Mouse (Mus musculus): ENCODE measurements at regions not wholly inside any gene's neighbourhood (a gene's known extent, or its start where the extent isn't known, plus 50 kb on each side); places are given as distances from the start of the nearest gene placed in this dataset.

- TF ChIP-seq HCFC1 (IDR thresholded peaks at IDR 0.05; ENCODE audit: low read depth, low read length) (no peak), SMC3 (IDR thresholded peaks at IDR 0.05; ENCODE audit: low read depth, low read length) (no peak), KAT2A (conservative IDR thresholded peaks at IDR 0.05; ENCODE audit: low read depth, low read length) (no peak), CTCF (IDR thresholded peaks at IDR 0.05 in 2 of 3, conservative IDR thresholded peaks at IDR 0.05 in 1 of 3; ENCODE audit: control insufficient read depth in 1 of 3, insufficient read depth in 1 of 3, low read depth in 2 of 3, low read length in 3 of 3, poor library complexity in 1 of 3, severe bottlenecking in 1 of 3) (peak in 2 of 3 experiments; percentile 34 to 45; a peak in 5 of 6 replicates), RAD21 (IDR thresholded peaks at IDR 0.05; ENCODE audit: low read depth, low read length) (no peak), ZNF384 (IDR thresholded peaks at IDR 0.05; ENCODE audit: low read depth, low read length) (no peak)
- no peaks in the 10 kb centered on the region for H3K79me2 ChIP-seq (ENCODE audit: control insufficient read depth, insufficient read depth, low read length, poor library complexity)
- H3K9ac ChIP-seq (ENCODE audit: control insufficient read depth, low read depth, low read length, poor library complexity, severe bottlenecking), result no peak overlapping the region
- no peaks in the 10 kb centered on the region for H3K4me1 ChIP-seq (ENCODE audit: control insufficient read depth in 1 of 2, insufficient read depth in 2 of 2, low read length in 2 of 2)
- no peaks in the 10 kb centered on the region for H3K36me3 ChIP-seq (ENCODE audit: control insufficient read depth in 1 of 2, insufficient read depth in 2 of 2, low read length in 2 of 2)
- no peak for DNase-seq (ENCODE audit: low read depth, low spot score)
- no peaks in the 10 kb centered on the region for H3K9me3 ChIP-seq (replicated peaks; ENCODE audit: insufficient read depth, low read length)
- no peak overlapping the region for H3K4me3 ChIP-seq (ENCODE audit: control insufficient read depth in 1 of 2, insufficient read depth in 1 of 2, low read depth in 2 of 2, low read length in 2 of 2)
- no peaks in the 10 kb centered on the region for H3K27me3 ChIP-seq (ENCODE audit: control insufficient read depth in 1 of 2, insufficient read depth in 2 of 2, low read length in 2 of 2)
- H3K27ac ChIP-seq (ENCODE audit: control insufficient read depth, low read depth, low read length), result no peak overlapping the region
Measured at GRCm38 (mm10) chr6:117687045-117687444, 153.9 kb upstream of the Zfp637 start.

- H3K9ac ChIP-seq (ENCODE audit: control insufficient read depth, low read depth, low read length, poor library complexity, severe bottlenecking), result no peak overlapping the region
- H3K79me2 ChIP-seq (ENCODE audit: control insufficient read depth, insufficient read depth, low read length, poor library complexity), result no peaks in the 10 kb centered on the region
- no peak overlapping the region for H3K4me3 ChIP-seq (ENCODE audit: control insufficient read depth in 1 of 2, insufficient read depth in 1 of 2, low read depth in 2 of 2, low read length in 2 of 2)
- H3K36me3 ChIP-seq (ENCODE audit: control insufficient read depth in 1 of 2, insufficient read depth in 2 of 2, low read length in 2 of 2), result no peaks in the 10 kb centered on the region
- TF ChIP-seq CHD2 (IDR thresholded peaks at IDR 0.05; ENCODE audit: low read length) (no peak), POLR2AphosphoS2 (IDR thresholded peaks at IDR 0.05; ENCODE audit: low read length) (no peak), E2F4 (IDR thresholded peaks at IDR 0.05; ENCODE audit: borderline replicate concordance, low read depth, low read length) (no peak), RCOR1 (IDR thresholded peaks at IDR 0.05; ENCODE audit: low read depth, low read length) (no peak), NELFE (IDR thresholded peaks at IDR 0.05; ENCODE audit: low read depth, low read length) (no peak), ZMIZ1 (IDR thresholded peaks at IDR 0.05; ENCODE audit: low read depth, low read length) (no peak), MEF2A (IDR thresholded peaks at IDR 0.05; ENCODE audit: extremely low read depth, insufficient replicate concordance, low read depth, low read length, poor library complexity, severe bottlenecking) (no peak), GABPA (IDR thresholded peaks at IDR 0.05; ENCODE audit: low read depth, low read length) (no peak), ETS1 (IDR thresholded peaks at IDR 0.05; ENCODE audit: low read depth, low read length) (no peak), NRF1 (IDR thresholded peaks at IDR 0.05; ENCODE audit: insufficient read depth, low read depth, low read length, poor library complexity, severe bottlenecking) (no peak), POLR2A (IDR thresholded peaks at IDR 0.05; ENCODE audit: control insufficient read depth in 1 of 2, insufficient read depth in 1 of 2, low read depth in 1 of 2, low read length in 2 of 2, poor library complexity in 1 of 2) (no peak), ZKSCAN1 (IDR thresholded peaks at IDR 0.05; ENCODE audit: low read depth, low read length) (no peak), TBP (IDR thresholded peaks at IDR 0.05; ENCODE audit: low read depth, low read length) (no peak), ELF1 (IDR thresholded peaks at IDR 0.05; ENCODE audit: low read depth, low read length) (no peak), POLR2AphosphoS5 (IDR thresholded peaks at IDR 0.05; ENCODE audit: borderline replicate concordance, low read depth, low read length) (no peak), USF1 (IDR thresholded peaks at IDR 0.05; ENCODE audit: low read depth, low read length) (no peak), CTCF (IDR thresholded peaks at IDR 0.05 in 2 of 3, conservative IDR thresholded peaks at IDR 0.05 in 1 of 3; ENCODE audit: control insufficient read depth in 1 of 3, insufficient read depth in 1 of 3, low read depth in 2 of 3, low read length in 3 of 3, poor library complexity in 1 of 3, severe bottlenecking in 1 of 3) (no peak), MXI1 (IDR thresholded peaks at IDR 0.05; ENCODE audit: low read depth, low read length) (no peak), GATA1 (IDR thresholded peaks at IDR 0.05; ENCODE audit: low read depth, low read length) (no peak)
- no peak for DNase-seq (ENCODE audit: low read depth, low spot score)
- H3K27me3 ChIP-seq (ENCODE audit: control insufficient read depth in 1 of 2, insufficient read depth in 2 of 2, low read length in 2 of 2), result no peaks in the 10 kb centered on the region
- no peaks in the 10 kb centered on the region for H3K9me3 ChIP-seq (replicated peaks; ENCODE audit: insufficient read depth, low read length)
- H3K27ac ChIP-seq (ENCODE audit: control insufficient read depth, low read depth, low read length), result no peak overlapping the region
- no peaks in the 10 kb centered on the region for H3K4me1 ChIP-seq (ENCODE audit: control insufficient read depth in 1 of 2, insufficient read depth in 2 of 2, low read length in 2 of 2)
Measured at GRCm38 (mm10) chr6:117688664-117689178, 152.3 kb upstream of the Zfp637 start.
